Mouse (Mus musculus) macrophage (primary cell): ENCODE measurements around the gene Cdh15. TPM values are rescaled to one million over a fixed set of nuclear protein-coding genes. Genes with fewer than 3 reads are reported as not detected.

Source experiments
- H3K27ac ChIP-seq: fragments of 350-480 bp; formaldehyde crosslinking; 2 replicates; pipeline ENCODE4 v1.9.0; 2021
- H3K36me3 ChIP-seq: fragments of 350-480 bp; formaldehyde crosslinking; 2 replicates; pipeline ENCODE4 v1.9.0; 2021; ENCODE audit errors: inconsistent target
- H3K4me3 ChIP-seq: fragments of 350-480 bp; formaldehyde crosslinking; 2 replicates; pipeline ENCODE4 v1.9.0; 2021; ENCODE audit errors: inconsistent target
- H3K79me2 ChIP-seq: fragments of 350-480 bp; formaldehyde crosslinking; 2 replicates; pipeline ENCODE4 v1.9.0; 2021; ENCODE audit errors: inconsistent target
- WGBS: methylation state at CpG from one replicate; pipeline ENCODE4 v1.1.7; 2026; ENCODE audit warnings: inconsistent platforms; ENCODE audit not compliant: missing documents; 5-methylcytosine and 5-hydroxymethylcytosine counted together
- polyA plus RNA-seq: library from polyadenylated mRNA; stranded (reverse); fragments of 250-400 nt; gene quantifications from 3 replicates; pipeline ENCODE4 v1.2.4, GENCODE M21; 2018; ENCODE audit warnings: inconsistent platforms
- total RNA-seq, 78 experiments: library from RNA; depleted of rRNA; stranded (reverse); fragments of 250-400 nt; gene quantifications; 1 replicate in 9 of 78; 2 replicates in 24 of 78; 3 replicates in 43 of 78; 4 replicates in 2 of 78; pipeline ENCODE4 v1.2.4; 2018; ENCODE audit warnings: inconsistent platforms in 56 of 78

The Cdh15 gene
- total RNA-seq (2018; cell fraction: chromatin; rRNA removed), result not detected
- not detected for total RNA-seq (2018; cell fraction: cytosol; rRNA removed)
- not detected for total RNA-seq (2018; cell fraction: nucleus; rRNA removed)
- polyA plus RNA-seq, result not detected in 3 replicates

DNA sequence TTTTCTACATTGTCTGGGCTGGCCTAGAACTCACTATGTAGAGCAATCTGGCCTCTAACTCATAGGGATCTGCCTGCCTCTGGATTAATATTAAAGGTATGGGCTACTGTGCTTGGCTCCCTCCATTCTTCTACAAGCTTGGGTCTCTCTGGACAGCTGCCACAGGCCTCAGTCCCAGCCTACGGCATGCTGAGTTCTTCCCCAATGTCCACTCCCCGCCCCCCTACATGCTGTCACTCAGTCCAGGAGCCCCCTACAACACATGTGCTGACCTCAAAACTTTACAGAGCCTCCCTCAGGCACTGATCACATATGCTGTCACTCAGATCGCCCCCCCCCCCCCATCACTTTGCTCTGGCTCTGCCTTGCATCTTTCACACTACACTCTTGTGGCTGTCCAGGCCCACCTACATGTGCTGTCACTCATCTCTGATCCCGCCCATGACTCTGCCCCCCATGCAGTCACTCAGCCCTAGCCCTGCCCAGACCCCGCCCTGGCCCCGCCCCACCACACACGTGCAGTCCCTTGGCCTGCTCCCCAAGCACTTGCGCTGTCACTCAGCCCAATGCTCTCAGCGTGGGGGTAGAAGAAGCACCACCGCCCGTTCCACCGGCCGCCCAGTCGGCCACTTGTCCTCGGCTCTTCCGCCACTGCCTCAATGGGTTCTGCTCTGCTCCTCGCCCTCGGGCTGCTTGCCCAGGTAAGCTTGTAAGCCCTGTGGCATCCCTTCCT is at the start of gene Cdh15:
TSS of gene Cdh15 (plus strand) at position 138 of the 733 bp plus-strand sequence.
- 37% methylated on average over 18 of the region's 18 CpGs for WGBS
- H3K36me3 ChIP-seq, result no peaks in the 10 kb centered on the region
- no peak within 1 kb of the TSS for H3K4me3 ChIP-seq
- H3K27ac ChIP-seq, result no peak within 1 kb of the TSS
- H3K79me2 ChIP-seq, result no peaks in the 10 kb centered on the region

DNA sequence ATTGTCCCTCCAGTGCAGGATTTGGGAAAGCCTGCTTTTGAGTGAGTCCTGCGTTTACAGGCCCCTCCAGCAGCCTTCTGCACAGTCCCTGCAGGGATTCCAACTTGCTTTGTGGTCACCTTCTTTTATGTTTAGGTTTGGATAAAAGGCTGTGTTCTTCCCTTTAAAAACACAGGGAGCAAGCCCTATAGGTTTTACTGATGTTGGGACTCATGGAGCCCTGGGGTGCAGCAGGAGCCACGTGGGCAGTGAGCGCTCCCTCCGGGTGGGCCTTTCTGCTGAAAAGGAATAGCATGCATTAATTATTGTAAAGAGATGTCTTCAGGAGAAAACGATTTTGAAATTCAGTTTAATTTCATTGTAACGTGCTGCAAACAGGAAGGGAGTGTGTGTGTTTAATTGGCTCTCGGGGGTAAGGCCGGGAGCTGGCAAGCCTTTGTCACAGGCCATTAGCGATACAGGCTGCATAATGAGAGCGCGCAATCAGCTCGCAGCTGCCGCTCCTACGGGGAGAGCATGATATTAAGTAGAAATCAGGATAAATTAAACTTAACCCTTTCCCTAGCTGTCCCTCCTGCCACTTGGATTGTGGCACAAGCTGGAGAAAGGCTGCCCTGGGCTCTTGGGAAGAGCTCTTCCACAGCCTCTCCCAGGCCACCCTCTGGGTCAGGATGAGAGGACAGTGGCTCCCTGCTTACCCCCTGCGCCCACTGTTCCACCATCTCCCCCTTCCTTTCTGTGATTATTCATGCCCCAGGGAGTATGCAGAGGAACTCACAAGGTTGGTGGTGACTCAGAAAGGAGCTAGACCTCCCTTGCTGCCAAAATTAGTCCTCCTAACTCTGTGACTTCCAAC is 43.6 kb upstream of the Cdh15 start:
- 90% methylated on average over 15 of the region's 15 CpGs for WGBS
- Histone ChIP-seq H3K27ac (no peak overlapping the region), H3K36me3 (no peaks in the 10 kb centered on the region), H3K4me3 (no peak overlapping the region), H3K79me2 (no peaks in the 10 kb centered on the region)

DNA sequence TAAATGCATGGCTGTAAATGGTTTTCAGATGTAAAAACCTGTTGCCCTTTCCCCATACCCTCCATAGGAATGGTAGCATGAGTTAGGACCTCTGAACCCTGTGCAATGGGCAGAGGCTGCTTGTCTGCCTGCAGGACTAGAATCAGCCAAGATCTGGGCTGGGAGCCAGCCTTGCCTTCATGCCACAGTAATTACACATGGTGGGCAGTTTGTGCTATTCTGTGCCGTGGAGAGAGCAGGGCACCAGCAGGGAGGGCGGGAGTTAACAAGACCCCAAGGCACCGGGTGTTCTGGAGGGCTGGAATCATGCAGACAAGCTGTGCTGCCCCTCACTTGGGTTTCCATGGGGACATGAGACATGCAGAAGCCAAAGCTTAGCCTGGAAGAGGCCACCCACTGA is 42.4 kb upstream of the Cdh15 start:
- H3K27ac ChIP-seq, result no peak overlapping the region
- no peaks in the 10 kb centered on the region for H3K36me3 ChIP-seq
- no peaks in the 10 kb centered on the region for H3K79me2 ChIP-seq
- H3K4me3 ChIP-seq, result no peak overlapping the region
- WGBS, result 98% methylated on average over 3 of the region's 3 CpGs

DNA sequence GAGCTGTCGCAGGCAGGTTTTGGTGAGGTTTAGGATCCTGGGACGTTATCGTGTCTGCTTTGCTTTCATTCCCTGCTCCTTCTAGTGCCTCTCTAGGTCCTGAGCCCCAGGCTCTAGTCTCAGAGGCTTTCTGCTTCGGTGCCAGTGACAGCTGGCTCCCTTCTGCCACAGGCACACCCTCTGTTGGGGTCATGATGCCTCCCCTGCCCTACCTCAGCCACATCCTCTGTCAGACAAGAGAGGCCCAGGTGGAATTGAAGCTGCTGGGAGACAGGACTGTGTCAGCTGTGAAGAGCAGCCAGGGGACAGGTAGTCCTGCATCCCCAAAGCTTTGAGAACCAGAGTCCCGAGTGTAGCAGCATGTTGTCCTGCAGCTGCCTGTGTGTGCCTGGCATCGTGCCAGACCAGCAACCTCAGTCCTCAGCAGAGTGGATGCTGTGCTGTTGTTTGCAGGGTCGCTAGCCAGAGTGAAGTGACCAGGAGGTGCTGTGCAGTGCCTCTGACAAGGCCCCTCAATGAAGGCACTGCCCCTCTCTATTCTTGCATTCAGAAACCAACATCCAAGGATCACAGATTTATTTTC is 40.7 kb upstream of the Cdh15 start:
- 89% methylated on average over 7 of the region's 7 CpGs for WGBS
- Histone ChIP-seq H3K27ac (no peak overlapping the region), H3K36me3 (no peaks in the 10 kb centered on the region), H3K4me3 (no peak overlapping the region), H3K79me2 (no peaks in the 10 kb centered on the region)

DNA sequence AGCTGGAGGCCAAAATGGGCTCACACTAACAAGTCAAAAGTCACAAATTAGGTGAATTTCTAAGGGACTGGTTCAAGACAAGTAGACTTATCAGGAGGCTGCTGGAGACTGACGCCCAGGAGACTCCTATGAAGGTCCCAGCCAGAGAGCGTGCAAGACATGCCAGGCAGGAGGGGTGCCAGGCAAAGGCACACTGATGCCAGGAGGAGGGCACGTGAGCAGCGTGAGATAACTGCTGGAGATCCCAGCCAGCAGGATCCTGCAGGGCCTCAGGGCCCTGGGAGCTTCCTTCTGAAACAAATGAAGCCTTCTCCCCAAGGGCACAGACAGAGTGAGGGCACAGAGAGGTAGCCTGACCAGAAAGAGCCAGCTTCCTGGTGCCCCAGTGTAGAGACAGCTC is 39.9 kb upstream of the Cdh15 start:
- H3K27ac ChIP-seq, result no peak overlapping the region
- H3K79me2 ChIP-seq, result no peaks in the 10 kb centered on the region
- WGBS, result 100% methylated on average over 4 of the region's 4 CpGs
- H3K36me3 ChIP-seq, result no peaks in the 10 kb centered on the region
- no peak overlapping the region for H3K4me3 ChIP-seq

DNA sequence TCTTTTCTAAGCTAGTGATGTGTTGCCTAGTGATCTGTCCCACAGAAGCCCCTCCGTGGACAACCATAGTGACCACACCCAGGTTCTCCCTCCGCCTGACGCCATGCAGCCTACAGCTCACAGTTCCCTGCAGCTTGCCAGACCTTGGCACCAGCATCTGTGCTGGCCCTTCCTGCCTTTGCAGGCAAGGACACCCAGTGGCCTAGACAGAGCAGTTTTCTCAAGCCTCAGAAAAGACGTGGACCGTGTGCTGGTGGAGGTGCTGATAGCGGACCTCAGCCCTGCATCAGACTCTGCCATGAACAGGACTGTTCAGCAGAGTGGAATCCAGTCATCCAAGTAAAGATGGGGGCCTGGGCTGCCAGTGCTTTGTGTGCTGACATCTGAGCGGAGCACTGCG is 37.4 kb upstream of the Cdh15 start:
- H3K27ac ChIP-seq, result no peak overlapping the region
- H3K4me3 ChIP-seq, result no peak overlapping the region
- no peaks in the 10 kb centered on the region for H3K36me3 ChIP-seq
- 86% methylated on average over 8 of the region's 8 CpGs for WGBS
- H3K79me2 ChIP-seq, result no peaks in the 10 kb centered on the region

DNA sequence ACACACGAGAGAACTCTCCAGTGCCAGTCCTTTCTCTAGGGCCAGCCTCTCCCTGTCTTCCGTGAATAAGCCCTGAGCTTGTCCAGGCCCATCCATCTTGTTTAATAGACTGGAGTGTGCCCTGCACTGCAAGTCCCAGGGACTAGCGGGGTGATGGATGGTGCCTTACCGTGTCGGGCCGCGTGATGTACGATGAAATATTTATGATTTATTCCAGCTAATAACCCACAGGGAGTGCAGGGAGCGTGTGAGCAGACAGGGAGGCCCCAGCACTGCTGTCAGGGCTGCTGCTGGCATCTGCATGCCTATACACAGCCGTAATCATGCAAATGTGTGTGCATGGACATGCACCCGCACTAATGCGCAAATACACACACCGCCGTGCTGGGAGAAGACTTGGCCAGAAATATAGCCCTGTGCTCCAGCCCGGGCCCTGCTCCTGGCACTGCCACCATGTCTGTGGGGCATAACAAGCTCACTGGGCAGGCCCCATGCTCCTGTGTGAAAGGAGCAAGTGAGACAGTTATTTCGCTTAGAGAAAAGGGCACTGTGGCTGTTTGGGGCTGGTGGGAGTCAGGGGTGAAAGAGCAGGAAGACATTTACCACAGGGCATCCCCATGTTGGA is 35.8 kb upstream of the Cdh15 start:
- WGBS, result 97% methylated on average over 15 of the region's 16 CpGs
- Histone ChIP-seq H3K36me3 (no peaks in the 10 kb centered on the region), H3K79me2 (no peaks in the 10 kb centered on the region)

DNA sequence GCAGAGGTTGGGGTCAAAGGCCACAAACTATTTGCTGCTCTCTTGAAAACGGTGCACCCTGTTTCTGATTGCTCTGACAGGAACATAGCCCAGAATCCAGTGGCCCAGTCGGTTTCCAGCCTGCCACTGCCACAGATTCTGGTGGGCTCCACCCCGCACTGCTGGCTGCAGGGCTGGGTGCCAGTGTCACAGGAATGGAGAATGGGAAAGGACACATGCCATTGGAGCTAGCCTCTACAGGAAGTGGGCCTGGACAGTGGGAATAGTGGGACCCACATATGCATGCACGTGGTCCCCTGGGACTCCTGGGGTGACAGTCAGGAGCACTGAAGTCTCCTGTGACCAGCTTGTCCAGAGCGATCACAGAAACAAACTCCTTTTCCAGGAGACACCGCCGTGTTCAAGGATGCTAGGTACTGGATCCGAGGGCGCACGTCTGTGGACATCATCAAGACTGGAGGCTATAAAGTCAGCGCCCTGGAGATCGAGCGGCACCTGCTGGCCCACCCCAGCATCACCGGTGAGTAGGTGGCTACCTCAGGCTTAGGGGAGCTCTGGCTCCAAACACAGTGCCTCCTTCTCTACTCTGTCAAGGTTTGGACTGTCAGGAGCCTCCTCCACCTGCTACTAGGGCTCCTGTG is 35.0 kb upstream of the Cdh15 start:
- Histone ChIP-seq H3K79me2 (no peaks in the 10 kb centered on the region), H3K36me3 (no peaks in the 10 kb centered on the region), H3K27ac (no peak overlapping the region), H3K4me3 (no peak overlapping the region)
- 87% methylated on average over 14 of the region's 14 CpGs for whole genome bisulfite sequencing

More for the DNA sequence above, 35.8 kb upstream of the Cdh15 start:
- Histone ChIP-seq H3K4me3 (no peak overlapping the region), H3K27ac (no peak overlapping the region)

DNA sequence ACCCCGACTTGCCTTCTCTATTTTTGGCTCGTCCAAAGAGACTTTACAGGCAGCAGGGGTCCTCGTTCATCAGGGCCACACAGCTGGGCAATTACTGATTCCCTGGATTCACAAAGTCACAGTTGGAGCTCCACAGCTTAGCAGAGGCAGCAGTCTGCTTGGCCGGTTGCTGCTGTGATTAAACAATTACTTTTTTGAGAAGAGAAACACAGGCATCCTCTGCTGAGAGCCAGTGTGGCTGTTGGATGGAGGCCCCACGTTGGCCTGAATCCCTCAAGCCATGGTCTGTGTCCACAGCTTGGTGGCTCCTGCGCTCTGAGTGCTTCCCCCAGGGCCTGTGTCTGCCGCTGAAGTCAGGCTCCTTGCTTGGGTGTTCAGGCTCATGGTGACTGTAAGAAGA is 33.2 kb upstream of the Cdh15 start:
- Histone ChIP-seq H3K27ac (no peak overlapping the region), H3K4me3 (no peak overlapping the region), H3K79me2 (no peaks in the 10 kb centered on the region), H3K36me3 (no peaks in the 10 kb centered on the region)
- WGBS, result 88% methylated on average over 7 of the region's 7 CpGs

DNA sequence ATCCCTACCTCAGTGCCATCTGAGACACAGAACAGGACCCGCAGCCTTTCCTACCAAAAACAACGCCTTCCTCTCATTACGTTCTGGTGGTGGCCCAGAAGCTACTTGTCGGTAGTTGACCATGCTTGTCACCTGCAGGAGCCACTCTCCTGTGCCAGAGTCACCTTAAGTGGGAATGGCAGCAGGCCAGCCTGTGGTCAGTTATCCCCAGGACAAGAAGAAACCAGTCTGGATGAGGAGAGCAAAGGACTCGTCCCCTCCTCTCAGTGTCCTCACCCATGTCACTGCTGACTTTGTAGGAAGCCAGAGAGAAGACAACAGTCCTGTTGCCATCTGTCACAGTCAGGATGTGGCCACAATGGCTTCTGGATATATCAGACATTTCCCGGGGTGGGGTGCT is 30.8 kb upstream of the Cdh15 start:
- H3K79me2 ChIP-seq, result no peaks in the 10 kb centered on the region
- 90% methylated on average over 6 of the region's 6 CpGs for WGBS
- no peak overlapping the region for H3K4me3 ChIP-seq
- no peak overlapping the region for H3K27ac ChIP-seq
- no peaks in the 10 kb centered on the region for H3K36me3 ChIP-seq

DNA sequence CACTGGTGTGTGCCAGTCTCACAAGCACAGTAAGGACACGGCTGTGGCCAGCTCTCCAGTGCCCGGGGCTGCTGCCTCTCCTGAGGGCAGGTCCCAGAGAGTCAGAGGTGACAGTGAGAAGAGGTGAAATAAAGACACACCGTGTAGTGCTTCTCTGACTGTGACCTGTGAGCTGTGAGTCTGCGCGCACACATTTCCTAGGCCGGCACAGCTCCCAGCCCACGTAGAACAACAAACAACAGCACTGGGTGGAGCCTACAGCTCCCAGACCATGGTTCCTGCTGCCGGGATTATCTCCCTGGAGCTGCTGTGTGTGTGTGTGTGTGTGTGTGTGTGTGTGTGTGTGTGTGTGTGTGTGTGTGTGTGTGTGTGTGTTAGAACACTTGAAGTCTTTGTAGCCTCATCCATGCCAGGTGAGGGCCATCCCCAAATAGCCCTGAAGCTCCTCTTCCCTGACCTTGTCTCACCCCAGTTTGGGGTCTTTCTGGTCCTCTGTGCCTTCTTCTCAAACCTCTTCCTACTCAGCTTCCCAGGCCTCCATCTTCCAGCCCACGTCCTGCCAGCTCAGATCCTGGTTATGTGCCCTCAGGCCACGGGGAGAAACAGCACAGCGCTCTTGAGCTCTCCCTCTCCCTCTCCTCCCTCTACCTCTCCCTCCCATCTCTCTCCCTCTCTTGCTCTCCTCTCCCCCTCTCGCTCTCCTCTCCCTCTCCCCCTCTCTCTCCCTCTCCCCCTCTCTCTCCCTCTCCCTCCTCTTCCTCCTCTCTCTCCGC is 29.9 kb upstream of the Cdh15 start:
- Histone ChIP-seq H3K36me3 (no peaks in the 10 kb centered on the region), H3K4me3 (no peak overlapping the region), H3K79me2 (no peaks in the 10 kb centered on the region), H3K27ac (no peak overlapping the region)
- WGBS, result 89% methylated on average over 10 of the region's 13 CpGs

DNA sequence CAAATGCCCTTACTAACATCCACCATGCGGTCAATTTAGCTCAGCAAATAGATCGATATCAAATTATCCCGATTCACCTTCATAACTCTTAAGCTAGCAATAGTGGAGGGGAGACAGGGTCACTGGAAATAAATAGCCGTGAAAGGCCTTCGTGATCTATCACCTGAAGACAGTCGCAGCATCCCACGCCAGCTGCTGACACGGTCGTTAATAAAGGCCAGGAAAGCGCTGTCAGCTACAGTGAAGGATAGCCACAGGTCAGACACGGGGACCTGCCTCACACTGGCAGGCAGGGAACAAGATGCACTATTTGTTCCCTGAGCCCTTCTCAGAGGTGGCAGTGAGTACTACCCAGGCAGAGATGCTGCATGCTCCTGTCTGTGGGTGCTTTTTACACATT is 28.0 kb upstream of the Cdh15 start:
- Histone ChIP-seq H3K27ac (no peak overlapping the region), H3K79me2 (no peaks in the 10 kb centered on the region), H3K36me3 (no peaks in the 10 kb centered on the region), H3K4me3 (no peak overlapping the region)
- 89% methylated on average over 11 of the region's 11 CpGs for whole genome bisulfite sequencing

DNA sequence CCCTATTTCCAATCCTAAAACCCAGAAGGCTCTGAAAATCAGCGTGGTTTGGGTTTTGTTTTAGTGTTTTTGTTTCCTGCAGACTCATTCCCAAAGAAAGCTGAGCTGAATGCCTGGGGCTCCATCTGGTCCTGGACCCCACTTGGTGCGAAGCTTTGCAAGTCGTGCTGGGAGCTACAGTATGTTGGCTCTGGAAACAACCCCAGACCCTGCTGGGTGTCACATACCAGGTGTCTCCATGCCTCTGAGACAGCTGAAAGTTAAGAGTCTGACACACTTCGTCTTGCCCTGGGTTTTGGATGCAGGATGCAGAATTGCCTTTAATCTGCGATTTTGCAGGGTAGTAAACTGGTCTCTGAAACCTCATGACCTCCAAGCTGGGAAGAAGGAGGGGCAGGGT is 23.2 kb upstream of the Cdh15 start:
- H3K79me2 ChIP-seq, result no peaks in the 10 kb centered on the region
- WGBS, result 63% methylated on average over 5 of the region's 5 CpGs
- no peak overlapping the region for H3K27ac ChIP-seq
- H3K4me3 ChIP-seq, result no peak overlapping the region
- no peaks in the 10 kb centered on the region for H3K36me3 ChIP-seq
